Mouse (Mus musculus): ENCODE measurements at regions not wholly inside any gene's neighbourhood (a gene's known extent, or its start where the extent isn't known, plus 50 kb on each side); places are given as distances from the start of the nearest gene placed in this dataset.
A peak's percentile ranks its signal among the peaks of the same experiment; 100 is the strongest.

DNA sequence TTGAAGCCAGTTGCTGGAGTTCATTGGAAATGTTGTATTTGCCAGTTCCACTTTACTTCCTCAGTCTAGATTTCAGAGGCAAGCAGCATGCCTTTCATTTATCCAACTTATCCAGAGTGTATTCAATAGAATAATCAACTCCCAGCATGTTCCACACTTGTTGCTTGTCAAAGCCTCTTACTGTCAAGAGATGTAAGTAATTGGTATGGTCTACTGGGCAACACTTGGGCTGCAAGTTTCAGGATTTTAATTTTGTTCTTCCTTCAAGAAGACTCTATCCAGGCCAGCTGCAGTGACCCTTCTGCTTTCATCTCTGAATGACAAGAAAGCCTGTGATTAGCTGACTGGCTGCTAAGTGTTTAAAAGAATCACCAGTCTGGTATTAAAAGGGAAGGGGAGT lies 3131.6 kb upstream of the Lrrc6 start:
- no peak for DNase-seq

DNA sequence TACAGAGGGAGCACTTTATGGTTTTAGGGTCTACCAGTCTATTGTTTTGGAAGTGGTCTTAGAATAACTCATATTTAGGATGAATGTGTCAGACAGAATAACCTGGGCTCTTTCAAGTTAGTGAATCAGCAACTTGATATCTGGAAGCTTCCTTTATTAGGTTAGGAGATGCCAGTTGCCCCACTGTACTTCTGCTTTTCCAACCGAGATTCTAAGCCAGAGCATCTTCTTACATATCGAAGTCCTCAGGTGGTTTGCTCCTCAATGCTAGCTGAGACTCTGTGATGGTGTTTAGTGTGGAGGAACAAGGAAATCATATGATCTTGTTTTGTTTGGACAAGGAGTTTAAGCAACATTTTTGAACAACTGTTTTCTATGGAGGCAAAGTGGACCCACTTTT lies 3117.3 kb upstream of the Lrrc6 start:
- no peak for DNase-seq

DNA sequence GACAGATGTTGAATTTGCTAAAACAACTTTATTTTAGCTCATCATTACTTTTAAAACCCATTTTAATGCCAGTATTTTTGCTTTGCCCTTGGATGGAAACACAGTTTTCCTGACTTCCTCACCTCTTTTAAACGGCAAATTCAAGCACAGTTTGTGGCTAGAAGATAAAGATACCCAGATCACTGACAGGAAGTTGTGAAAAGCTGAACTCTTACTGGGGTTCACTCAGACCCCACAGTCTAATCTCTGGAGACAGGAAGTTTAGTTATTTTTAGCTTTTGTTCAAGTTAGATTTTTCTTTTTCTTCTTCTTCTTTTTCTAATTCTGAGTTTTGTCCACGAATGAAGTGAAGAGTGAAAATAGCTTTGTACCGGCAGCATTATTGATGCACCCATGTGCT lies 3113.3 kb upstream of the Lrrc6 start:
- DNase-seq, result no peak

DNA sequence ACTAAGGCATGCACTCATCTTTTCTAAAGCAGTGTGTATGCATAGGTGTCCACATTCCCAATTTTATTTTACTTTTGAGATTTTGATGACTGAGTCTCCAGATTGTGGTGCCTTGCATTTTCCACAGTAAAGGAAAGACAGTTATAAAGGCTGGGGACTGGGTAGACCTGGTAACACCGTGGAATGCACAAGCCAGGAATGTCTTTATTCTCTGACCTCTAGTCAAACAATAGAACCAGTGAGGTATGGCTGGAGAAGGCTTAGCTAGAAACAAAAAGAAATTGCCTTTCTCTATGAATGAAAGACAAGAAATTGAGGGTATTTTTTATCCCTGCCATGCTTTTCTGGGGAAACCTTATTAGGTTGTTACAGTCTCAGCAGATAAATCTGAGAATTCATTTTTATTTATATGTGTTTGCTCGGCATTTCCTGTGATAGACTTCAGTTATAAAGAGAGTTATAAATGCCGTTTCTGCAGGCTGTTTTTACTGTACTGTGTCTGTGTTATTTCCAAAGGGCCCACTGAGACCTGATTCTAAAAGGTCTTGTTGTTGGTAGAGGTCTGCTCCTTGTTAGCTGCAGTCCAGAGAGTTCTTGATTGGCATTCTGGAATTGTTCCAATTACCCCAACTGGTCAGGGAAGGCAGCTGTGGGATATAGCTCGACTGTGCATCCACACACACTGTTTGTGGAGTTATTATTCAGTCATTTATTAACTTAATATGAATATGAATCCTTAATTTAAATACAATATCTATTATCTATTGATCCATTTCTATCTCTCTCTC lies 3090.7 kb upstream of the Lrrc6 start:
- no peak for DNase-seq

DNA sequence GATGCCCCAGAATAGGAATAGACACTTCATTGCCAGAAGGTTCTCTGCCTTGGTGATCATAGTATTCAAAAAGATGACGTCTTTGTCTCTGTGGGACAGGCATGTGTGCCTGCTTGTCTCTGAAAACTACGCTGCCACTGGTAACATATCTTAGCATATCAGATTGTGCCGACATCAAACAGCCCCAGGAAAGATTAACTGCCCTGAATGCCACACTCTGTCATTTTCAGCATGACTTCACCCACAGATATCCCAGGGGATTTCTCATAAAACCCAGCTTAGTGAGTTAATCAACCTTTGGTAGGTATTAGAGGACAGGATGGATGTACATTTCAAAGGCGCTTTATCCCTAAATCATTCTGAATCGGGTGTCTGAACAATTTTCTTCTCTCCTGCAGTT lies 3087.4 kb upstream of the Lrrc6 start:
- DNase-seq, result no peak

DNA sequence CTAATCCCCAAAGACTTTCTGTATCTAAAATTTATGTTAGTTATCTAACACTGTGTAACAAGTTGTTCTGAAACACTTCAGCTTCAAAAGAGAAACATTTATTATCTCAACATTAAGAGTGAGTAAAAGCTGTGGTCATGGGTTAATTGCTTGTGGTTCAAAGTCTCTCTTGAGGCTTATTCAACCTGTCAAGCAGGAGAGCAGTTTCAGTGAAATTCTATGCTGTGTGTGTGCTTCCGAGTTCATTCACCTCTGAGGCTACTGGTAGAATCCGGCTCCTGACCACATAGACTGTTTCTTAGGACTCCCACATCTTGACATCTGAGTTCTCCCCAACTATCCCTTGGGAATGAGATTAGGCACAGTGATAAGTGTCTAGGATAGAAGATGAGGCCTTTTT lies 3076.0 kb upstream of the Lrrc6 start:
- DNase-seq, result no peak

DNA sequence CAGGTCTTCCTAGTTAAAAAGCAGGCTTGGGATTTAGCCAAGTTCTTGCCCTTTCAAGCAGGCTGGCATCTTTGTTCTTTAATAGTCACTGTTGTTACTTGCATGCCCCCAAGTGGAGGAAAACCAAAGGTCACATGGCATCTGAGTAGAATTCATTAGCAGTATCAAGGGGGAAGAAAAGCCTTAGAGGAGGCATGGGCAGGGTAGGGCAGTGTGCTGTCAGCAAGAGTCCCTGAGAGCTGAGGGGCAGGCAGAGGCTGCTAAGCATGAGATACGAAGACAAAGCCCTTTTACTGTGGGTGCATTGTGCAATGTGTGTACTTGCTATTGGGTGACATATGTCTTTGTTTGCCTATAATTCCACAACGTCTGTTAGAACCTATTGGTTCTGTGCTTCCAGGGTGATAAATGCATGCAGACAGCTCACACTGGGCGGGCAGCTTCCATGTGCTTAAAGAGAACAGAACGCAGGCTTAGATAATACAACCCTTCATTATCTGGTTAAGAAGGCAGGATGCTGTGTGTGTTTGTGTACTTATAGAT lies 3075.0 kb upstream of the Lrrc6 start:
- DNase-seq, result peak; percentile 11 to 20

DNA sequence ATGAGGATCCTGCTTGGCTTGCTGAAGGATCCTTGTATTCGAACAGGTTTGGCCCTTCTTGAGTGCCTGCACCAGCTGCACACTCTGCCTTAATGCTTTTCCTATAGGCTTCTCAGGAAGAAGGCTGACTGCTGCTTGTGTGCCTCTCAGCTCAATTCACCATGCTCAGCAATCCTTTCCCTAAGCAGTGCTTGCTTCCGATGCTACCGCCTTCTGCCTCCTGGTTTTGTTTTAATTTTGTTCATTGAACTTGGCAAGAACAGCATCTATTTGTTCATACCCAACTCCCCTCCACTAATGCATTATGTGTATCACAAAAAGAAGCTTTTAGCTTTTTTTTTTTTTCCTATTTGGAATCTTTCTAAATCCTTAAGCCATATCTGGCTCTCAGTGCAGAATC lies 3053.5 kb upstream of the Lrrc6 start:
- DNase-seq, result no peak

DNA sequence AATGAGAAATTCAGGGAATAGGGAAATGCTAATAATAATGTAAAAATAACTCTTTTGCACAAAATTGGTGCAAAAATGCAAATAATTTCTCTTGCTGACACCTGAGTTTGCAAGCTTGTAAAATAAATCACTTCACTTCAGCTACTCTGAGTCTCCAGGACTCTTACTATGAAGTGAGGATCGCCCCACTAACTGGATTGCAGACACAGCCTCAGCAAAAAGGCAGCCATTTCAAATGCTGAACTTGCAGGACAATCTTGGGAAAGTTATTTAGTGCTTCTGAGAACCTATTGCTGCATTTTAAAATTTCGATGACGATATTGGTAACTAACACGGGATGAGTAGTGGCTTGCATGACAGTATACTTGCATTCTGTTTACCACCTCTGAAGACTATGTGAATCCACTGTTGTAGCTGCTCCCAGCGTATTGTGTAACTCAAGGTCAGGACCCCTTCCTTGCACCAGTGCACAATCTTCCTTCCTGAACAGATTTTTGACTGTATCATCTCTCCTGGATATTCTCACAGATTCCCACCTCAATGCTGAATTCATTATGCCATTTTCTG lies 3051.4 kb upstream of the Lrrc6 start:
- DNase-seq, result no peak

DNA sequence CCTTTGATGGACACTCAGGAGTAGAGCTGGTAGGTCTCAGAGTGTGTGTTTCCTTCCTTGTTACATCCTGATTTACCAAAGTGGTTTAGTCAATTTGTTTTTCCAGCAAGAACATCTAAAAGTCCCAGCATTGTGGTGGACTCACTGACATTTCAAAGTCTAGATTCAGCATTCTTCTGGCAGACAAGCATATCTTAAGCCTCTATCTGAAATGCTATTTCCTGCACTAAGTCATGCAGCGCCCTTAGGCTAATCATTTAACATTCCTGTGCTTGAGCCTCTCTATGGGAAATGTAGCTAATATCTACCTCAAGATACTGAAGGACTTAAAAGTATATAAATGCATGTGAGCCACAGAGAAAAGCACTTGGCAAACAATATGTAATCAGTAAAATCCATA lies 3050.3 kb upstream of the Lrrc6 start:
- no peak for DNase-seq

DNA sequence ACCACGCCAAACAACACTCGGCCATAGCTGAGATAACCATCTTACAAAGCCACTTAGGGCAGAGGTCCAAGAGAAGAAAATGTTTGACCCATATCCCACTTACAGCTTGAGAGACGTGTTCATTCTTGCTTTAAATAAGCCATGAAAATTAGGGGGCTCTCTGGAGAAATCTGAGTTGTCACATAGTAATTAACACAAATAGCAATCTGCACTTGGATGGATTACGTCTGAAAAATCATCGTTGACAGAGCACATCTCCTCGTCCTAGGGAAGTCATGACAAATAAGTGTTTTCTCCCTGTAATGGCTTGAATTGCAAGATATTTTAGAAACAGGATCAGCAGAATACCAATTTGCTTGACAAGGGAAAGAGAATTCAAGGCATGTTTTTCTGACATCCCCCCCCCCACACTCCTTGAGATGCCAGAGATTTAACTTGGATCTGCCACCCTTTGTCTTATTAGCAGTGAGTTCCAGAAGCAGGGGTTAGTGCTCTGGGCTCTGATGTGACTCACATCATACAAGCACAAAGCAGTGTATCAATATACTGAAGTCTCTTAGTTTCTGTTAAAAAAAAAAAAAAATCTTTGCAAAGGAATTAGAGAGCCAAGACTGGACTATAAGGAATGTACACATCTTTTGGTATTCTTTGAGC lies 3025.9 kb upstream of the Lrrc6 start:
- no peak for DNase-seq

DNA sequence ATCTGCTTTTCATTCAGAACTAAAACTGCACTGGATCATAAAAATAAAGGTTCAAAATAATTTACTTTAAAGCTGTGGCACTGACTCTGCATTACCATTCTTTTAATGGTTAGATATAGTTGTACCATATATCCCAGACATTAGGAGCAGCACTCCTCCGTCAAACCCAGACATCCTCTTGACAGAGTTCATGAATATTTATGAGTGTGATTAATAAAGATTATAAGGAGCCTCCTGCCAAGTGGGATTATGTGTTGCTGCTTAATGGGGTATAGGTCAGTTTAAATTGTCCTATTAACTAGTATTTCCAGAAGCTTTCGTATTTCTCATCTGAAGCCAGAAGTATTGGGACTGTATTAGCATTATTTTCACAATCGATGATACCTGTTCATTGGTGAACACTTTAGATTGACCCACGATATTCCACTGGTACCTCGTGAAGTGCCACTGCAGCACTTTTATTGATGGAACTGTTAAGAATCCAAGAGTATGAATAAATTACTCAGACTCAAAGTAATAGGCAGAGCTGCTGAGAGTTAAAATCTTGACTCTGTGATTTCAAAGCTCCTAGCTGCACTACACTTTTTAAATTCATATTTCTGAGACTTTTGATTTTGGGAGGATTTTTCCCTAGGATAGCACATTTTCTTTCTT lies 2983.8 kb upstream of the Lrrc6 start:
- no peak for DNase-seq

DNA sequence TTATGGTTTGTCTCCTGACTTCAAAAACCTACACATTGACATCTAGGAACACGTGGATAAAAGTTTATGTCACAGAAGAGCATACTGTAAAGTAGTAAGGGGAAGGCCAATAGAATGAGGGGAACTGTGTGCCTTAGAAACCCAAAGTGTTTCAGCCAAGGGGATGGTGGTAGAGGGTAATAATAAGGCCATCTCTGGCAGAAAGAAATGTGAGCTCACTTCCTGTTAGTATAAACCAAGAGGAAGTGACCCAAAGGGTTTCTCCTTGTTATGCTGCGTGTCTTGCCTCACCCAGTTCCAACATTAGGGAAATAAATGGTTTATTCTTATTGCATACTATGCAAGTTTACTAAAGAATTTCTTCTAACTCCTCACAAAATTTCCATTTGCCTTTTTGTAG lies 2982.4 kb upstream of the Lrrc6 start:
- DNase-seq, result no peak

DNA sequence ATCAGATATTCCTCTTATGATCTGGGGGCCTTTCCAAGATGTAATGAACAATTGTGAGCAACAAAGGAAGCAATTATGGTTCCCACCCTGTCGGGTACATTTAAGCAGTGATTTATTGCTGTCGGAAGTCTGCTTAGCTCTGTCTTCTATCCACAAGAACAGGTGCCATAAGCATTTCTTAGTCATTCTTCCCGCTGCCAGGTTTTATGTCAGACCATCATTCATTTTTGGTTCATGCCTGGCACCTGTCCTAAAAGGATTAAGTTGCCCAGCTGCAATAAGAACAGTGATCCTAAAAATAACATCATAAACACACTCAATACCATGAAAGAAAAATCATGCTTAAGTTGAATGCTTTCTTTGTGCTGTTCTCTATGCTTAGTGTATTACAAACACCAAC lies 2980.4 kb upstream of the Lrrc6 start:
- DNase-seq, result peak; percentile 2 to 4

DNA sequence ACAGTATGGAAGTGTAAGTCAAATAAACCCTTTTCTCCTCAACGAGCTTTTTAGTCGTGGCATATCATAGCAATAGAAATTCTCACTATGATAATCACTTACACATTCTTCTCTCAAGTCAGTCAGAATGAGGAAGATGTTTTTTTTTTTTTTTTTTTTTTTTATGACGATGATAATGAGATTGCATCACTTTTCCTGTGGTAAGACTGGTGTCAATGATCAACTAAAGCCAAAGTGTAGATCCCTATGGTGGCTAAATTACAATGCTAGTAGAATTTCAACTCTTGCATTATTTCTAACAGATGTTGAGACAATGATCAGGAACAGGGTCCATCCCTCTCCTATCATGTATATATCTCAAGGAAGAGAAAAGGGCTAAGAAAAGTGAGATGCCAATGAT lies 2976.3 kb upstream of the Lrrc6 start:
- no peak for DNase-seq

DNA sequence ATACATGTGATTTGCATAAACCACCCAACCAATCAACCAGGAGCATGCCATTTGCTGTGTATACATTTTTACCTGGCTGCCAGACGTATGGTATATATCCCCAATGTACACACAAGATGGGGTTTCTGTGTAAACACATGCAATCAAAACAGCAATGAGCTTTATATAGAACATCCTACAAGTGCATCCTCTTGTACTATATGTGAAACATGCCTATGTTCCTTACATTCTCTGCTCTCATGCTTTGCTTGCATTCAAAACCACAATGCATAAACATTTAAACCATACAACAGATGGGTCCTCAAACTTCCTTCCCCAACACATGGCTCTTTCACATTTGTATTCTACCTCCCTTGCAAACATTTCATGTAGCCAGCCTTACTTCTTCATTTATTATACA lies 2968.9 kb upstream of the Lrrc6 start:
- DNase-seq, result no peak

DNA sequence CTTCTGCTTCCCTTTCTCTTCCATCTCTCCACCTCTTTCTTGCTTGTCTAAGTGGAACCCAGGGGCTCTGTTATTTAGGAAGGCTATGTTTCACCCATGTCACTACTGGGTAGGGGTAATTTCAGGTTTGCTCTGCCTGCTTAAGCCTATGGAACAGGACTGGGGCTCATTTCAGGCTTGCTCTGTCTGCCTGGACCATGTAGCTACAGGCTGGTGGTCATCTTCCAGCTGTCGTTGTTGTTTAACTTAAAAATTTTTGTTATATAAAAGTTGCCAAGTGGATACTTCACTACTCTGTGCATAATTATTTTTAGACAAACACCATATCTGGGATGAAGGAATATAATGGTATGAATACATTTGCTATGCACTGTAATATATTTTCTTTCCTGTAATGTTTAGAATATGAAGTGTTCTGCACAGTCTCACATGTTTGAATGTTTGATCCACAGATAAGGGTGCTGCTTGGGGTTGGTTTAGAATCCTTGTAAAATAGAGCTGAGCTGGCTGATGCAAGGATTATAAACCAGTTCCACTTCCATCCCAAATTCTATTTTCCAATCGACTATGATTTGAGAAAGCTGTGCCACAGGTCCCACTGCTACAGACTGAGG lies 2960.0 kb upstream of the Lrrc6 start:
- no peak for DNase-seq

DNA sequence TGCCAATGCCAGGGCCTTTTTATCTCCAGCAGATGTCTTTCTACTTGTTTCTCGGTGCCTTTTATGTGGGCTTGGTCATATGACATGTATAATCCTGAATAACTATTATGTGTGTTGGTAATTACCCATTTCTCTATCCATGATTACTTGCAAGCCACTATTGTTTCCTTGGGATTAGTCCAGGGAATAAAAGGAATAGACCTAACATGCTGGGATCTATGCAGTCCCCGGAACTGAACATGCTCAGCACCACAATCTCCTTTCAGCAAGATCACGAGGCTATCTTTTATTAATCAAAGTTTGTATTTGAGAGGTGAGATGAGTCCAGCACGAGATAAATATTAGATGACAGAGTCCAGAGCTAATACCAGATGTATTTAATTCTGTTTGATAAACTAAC lies 2956.8 kb upstream of the Lrrc6 start:
- no peak for DNase-seq

DNA sequence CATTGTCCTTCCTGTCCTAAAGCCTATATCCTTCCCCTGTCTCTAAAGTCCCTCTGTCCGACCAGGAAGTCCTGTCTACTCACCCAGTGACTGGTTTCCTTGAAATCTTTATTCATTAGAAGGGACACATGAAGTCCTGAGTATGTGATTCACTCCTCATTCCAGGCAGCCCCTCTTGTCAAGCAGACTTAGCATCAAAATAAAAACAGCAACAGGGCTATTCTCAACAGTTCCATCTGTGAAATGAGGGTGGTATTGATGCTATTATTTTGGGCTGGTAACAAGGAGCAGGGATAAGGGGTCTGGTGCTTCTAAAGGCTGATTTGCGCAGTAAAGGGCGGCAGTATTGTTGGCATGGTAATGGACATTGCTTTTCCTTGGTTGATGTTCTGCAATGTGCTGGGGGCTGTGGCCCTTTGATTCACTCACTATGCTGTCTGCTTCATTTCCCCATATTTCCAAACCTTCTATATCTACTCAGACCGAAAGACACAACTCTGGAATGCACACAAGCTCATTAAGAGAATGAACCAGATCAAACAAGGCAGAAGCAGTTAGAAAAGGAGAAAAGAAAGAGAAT lies 2955.6 kb upstream of the Lrrc6 start:
- no peak for DNase-seq

DNA sequence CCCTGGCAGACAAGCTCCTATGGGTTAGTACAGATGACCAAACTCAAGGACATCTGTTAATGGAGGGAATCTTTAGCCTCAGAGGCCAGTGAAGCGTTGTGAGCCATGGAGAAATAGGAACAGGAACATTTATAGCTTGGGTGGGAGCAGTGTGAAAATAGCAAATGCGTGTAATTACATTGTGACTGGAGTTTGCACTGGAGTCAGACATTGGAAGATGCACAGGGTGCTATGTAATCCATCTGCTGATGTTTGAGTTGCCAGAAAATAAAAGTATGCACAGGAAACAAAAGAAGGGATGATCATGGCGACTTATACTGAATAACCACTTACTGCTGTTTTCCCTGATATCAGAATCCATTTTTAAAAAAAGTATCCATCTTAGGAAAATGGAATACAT lies 2940.3 kb upstream of the Lrrc6 start:
- no peak for DNase-seq

DNA sequence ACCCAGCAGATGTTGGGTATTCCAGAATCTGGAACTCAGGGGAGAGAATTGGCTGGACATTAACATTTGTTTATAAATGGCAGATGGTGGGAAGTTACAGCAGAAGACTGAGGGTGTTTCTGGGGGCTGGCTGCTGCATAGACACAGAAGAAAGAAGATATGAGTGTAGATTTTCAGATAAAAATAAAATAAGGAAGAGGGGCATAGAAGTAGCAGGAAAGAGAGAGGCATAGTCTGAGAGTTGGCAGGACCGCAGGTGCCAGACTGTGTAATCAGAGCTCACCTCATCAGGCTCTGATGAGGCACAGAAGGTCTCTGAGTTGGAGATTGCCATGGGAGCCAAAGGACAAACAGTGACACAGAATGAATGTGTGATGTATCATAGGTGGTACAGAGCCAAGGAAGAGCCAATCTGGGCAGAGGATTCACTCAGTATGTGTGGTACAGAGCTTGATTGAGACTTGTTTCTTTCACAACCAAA lies 2912.9 kb upstream of the Lrrc6 start:
- DNase-seq, result no peak

DNA sequence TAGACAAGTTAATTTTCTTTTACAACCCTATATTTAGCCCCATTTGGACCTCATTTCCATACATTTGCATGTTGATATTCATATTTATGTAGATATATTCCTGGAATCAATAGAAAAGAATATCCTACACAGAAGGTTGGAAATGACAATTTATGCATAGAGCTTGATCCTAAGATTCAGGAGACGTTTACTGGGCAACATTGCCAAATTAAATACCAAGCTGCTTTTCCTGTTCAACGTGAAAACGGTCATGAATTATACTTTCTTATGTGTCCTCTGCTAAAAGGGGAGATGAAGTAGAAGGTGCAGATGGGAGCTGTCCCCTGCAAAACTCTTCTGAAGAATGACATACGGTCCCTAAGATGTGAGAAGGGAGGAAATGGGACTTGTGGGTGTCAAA lies 2888.9 kb upstream of the Lrrc6 start:
- no peak for DNase-seq
